Mouse (Mus musculus): ENCODE measurements at regions not wholly inside any gene's neighbourhood (a gene's known extent, or its start where the extent isn't known, plus 50 kb on each side); places are given as distances from the start of the nearest gene placed in this dataset.
A peak's percentile ranks its signal among the peaks of the same experiment; 100 is the strongest.

- DNase-seq (ENCODE audit: low read depth, low spot score): no peak
These were observed 166.6 kb downstream of the Atp6ap1l start for GRCm38 (mm10) chr13:90738513-90738912.

- no peak for DNase-seq (ENCODE audit: low read depth, low spot score)
These were observed 171.9 kb downstream of the Atp6ap1l start for GRCm38 (mm10) chr13:90733265-90733664.

DNA sequence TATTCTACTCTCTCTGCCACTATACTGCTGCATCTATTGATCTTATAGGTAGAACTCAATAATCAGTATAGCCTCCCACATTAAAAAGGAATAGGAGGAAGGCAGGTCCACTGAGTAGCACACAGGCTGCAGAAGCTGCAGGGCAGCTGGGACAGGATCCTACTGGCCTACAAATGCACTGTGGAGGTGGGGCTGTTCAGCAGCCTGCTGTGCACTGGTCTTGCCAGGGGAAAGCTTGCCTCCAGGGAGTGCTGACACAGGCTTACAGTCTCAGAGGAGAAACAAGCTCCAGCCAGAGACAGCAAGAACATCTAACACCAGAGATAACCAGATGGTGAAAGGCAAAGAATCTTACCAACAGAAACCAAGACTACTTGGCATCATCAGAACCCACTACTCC lies 176.1 kb downstream of the Atp6ap1l start:
- peak; percentile 21 for DNase-seq (ENCODE audit: low read depth, low spot score)

- no peak for DNase-seq (ENCODE audit: low read depth, low spot score)
These were observed 177.3 kb downstream of the Atp6ap1l start for GRCm38 (mm10) chr13:90727816-90728215.

- no peak for DNase-seq (ENCODE audit: low read depth, low spot score)
These were observed 179.9 kb downstream of the Atp6ap1l start for GRCm38 (mm10) chr13:90725053-90725827.

- DNase-seq (ENCODE audit: low read depth, low spot score): no peak
These were observed 180.6 kb downstream of the Atp6ap1l start for GRCm38 (mm10) chr13:90724598-90724997.

- no peak for DNase-seq (ENCODE audit: low read depth, low spot score)
These were observed 181.6 kb downstream of the Atp6ap1l start for GRCm38 (mm10) chr13:90723533-90723898.

- no peak for DNase-seq (ENCODE audit: low read depth, low spot score)
These were observed 182.3 kb downstream of the Atp6ap1l start for GRCm38 (mm10) chr13:90722599-90723532.

DNA sequence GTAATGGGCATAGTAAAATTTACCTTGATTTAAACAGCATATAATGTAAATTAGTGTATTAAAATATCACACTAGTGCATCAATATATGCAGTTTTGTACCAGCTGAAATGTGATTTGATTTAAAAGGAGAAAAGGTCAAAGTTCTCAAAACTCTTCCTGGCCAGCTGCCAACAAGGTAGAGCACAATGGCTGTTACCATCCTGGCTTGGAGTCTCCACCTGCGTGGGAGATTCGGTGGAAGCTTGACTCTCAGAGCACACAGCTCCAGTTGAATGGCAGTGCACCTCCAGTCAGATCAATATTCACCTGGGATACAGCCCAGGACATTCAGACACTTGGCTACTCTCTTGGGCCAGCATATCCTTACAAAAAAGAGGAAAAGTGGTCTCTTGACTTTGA lies 220.8 kb downstream of the Atp6ap1l start:
- DNase-seq (ENCODE audit: low read depth, low spot score): no peak

GRCm38 (mm10) chr13:90679162-90680010 lies 225.8 kb downstream of the Atp6ap1l start:
- DNase-seq (ENCODE audit: low read depth, low spot score): no peak

- no peak for DNase-seq (ENCODE audit: low read depth, low spot score)
These were observed 231.3 kb downstream of the Atp6ap1l start for GRCm38 (mm10) chr13:90673823-90674222.

DNA sequence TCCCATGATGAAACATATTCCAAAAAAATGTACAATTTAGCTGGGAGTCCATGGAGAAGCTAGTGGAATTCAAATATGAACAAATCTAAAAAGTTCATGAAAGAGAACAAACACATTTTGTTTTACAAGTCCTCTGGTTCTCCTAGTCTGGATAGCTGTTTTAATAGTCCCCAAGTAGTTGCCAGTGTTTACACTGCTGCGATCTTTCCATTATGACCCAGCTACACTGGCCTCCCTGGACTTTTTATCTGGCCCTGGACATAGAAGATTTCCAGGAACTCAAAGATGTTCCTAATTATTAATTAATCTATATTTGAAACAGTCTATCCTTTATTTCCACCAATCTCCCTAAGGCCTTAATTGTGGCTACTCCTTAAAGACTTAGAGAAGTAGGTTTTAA lies 232.1 kb downstream of the Atp6ap1l start:
- DNase-seq (ENCODE audit: low read depth, low spot score): no peak

GRCm38 (mm10) chr13:90661567-90662141 lies 243.5 kb downstream of the Atp6ap1l start:
- DNase-seq (ENCODE audit: low read depth, low spot score): no peak

DNA sequence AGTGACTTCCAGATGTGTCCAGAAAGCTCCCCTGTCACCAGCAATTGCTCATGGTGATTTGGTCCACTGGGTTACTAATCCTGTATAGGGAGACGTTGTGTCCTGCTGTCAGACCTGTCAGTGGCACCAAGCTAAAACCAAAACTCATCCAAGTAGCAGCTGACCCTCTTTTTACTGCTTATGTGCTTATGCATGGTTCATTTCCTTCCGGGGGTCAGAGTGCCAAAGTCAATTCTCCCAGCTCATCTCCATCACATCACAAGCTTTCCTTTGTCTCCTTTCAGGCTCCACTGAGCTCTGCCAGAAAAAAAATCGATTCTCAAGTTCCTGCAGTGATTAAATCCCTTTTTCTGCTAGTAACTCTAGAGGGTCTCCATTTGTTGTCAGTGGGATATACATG lies 244.2 kb downstream of the Atp6ap1l start:
- no peak for DNase-seq (ENCODE audit: low read depth, low spot score)

- DNase-seq (ENCODE audit: low read depth, low spot score): no peak
These were observed 246.1 kb downstream of the Atp6ap1l start for GRCm38 (mm10) chr13:90659087-90659486.

DNA sequence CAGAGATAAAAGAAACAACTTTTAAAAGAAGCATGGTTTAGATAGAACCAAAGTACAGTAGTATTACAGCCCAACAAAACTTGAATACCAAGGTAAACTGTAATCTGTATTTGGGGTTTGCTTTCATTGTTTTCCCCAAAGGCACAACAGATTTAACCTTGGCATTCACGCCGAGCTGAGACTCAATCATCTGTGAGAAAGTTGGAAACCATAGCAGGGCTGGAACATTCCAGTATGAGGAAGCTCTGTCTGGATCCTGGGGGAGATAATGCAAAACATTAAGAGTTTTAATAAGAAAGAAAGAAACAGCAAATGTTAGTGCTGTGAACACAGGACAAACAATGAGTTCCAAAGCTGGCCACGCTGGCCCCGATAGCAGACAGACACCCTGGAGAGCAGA lies 258.8 kb downstream of the Atp6ap1l start:
- no peak for DNase-seq (ENCODE audit: low read depth, low spot score)

- DNase-seq (ENCODE audit: low read depth, low spot score): no peak
These were observed 260.9 kb downstream of the Atp6ap1l start for GRCm38 (mm10) chr13:90644216-90644615.

- no peak for DNase-seq (ENCODE audit: low read depth, low spot score)
These were observed 261.5 kb downstream of the Atp6ap1l start for GRCm38 (mm10) chr13:90643575-90644215.

DNA sequence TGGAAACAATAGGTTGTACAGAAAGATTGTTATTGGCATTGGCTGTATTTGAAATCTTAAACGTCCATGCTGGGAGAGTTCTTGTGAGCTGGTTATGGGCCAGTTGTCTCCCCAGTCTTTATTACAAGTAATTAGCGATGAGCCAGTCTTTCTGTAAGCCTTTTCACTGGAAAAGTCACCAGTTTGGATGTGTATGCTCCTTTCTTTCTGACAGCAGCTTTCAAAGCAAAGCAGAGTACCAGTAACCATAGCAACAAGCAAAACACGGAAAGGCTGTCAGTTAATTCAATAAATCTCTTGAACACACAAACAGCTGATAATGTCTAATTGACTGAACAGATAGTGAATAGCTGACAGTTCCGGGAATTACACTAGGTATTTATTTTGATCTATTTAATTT lies 262.0 kb downstream of the Atp6ap1l start:
- DNase-seq (ENCODE audit: low read depth, low spot score): no peak

DNA sequence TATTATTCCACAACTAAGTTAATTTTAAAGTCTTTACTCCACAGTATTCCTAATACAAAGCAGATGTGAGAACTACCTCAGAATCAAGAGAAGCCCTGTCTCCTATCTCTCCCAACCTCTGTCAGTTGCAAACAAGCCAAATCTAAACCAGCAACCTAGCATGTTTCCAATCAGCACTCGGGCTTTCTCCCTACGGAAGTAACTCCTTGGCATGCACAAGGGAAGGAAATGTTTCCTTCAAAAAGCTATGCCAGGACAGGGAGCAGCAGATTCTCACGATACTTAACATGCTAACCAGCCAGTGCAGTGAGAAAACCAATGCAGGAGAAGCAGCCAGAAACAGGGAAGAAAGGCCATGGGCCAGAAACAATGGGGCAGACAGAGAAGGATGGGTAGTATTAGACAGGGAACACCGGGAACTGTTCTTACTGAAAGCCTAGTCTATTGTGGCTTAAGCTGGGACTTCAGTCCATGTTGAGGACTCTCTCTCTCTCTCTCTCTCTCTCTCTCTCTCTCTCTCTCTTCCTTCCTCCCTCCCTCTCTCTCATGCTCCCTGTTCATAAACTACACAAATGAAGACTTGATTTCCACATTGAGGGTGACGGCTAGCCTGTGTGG lies 262.8 kb downstream of the Atp6ap1l start:
- DNase-seq (ENCODE audit: low read depth, low spot score): no peak

Measured in ES-CJ7 (cell line).